Mouse (Mus musculus) cerebral cortex, adult 2 months (tissue): Measurements from ENCODE around the gene Tbata.

ENCODE experiments used
- WGBS: fragments of 180-500 bp; shearing (Covaris S2); methylation state at CpG from one replicate; pipeline ENCODE4 v1.1.7; 2018; 5-methylcytosine and 5-hydroxymethylcytosine counted together

The Tbata gene

DNA sequence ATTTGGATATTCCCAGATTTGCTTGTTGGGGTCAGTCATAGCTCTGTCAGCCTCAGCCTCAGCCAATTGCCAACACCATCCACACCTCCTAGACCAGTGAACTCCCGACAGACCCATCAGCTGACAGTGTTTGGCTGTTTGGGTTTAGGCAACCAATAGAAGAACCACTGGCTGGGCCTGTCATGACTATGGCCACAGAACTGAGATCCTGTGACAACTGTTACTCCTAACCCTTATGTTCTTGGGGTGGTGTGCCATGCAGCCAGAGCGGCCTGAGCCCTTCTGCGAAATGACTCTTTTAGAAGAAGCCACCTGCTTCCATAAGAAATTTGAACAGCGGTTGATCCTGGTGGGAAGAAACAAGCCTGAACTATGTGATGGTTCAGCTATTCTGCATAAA is 39.4 kb downstream of the Tbata start:
- 87% methylated on average over 4 of the region's 4 CpGs for WGBS

DNA sequence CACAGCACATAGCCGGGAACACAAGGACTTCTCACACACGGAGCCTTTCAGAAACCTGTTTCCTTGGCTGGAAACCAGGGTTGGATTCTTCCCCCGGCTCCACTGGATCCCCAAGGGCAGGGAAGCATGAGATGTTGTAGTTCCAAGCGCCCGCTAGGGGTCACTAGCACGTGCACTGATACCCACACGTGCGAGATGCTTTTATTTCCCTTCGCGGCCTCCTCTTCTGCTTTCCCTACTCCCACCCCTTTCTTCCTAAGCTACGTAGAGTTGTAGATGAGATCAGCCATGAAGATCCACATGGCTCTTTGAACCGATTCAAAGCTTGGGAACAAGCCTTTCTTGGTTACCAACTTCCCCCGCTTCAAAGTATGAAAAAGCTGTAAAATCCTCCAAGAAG is 40.0 kb downstream of the Tbata start:
- WGBS = 11% methylated on average over 13 of the region's 13 CpGs

DNA sequence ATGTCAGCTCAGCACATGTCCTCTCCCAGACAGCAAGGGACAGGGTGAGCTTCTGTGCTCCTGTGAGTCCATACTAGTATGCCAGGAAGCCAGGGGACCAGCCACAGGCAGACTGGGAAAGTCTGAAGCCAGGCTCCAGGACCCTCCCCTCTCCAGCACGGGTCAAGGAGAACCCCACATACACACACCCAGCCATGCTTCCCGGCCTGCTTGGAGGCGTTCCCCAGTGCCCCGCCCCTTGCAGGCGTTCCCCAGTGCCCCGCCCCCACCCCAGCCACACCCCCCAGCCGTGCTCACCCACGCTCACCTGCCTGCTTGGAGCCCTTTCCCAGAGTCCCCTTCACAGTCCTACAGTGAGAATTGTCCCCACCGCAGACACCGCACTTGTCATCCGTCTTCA is 41.1 kb downstream of the Tbata start:
- 24% methylated on average over 11 of the region's 11 CpGs for WGBS

DNA sequence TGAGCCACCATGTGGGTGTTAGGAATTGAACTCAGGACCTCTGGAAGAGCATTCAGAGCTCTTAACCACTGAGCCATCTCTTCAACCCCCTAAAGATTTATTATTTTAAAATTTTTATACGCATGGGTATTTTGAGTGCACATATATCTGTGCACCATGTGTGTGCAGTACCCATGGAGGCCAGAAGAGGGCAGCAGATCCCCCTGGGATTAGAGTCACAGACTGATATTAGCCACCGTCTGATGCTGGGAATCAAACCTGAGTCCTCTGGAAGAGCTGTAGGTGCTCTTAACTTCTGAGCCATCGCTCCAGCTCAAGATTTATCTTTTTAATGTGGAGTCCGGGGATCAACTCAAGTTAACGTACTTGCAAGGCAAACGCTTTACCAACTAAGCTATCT is 43.9 kb downstream of the Tbata start:
- 95% methylated on average over 6 of the region's 6 CpGs for WGBS

DNA sequence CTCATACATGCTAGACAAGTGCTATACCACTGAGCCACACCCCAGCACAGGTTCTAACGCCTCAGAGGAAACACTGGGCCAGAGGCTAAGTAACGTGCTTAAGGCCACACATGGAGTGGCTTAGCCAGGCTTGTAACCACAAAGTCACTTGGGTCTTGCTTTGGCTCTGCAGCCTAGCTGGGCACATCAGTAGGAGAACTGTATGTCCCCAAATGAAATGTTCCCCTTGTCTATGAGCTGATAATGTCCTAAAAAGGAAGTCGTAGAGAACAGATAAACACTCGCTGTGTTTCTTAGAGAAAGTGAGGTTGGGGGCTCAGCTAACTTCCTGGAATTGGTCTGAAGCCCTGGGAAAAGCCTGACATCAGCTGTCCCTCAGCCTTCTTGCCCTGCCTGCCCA is 44.4 kb downstream of the Tbata start:
- WGBS = 83% methylated on average over 4 of the region's 4 CpGs

DNA sequence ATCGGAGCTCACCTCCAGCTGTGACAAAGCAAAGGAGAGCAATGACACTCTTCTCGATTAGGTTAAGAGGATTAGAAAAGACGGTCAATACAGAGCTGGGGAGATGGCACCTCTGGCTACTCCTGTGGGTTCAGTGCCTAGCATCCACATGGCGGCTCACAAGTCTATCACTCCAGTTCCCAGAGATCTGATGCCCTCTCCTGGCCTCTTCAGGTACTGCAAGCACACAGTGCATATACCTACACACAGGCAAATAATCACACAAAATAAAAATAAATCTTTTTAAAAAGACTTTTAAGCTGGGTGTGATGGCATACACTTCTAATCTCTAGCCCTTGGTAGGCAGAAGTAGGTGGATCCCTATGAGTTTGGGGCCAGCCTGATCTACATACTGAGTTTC is 47.6 kb downstream of the Tbata start:
- 97% methylated on average over 4 of the region's 4 CpGs for WGBS

DNA sequence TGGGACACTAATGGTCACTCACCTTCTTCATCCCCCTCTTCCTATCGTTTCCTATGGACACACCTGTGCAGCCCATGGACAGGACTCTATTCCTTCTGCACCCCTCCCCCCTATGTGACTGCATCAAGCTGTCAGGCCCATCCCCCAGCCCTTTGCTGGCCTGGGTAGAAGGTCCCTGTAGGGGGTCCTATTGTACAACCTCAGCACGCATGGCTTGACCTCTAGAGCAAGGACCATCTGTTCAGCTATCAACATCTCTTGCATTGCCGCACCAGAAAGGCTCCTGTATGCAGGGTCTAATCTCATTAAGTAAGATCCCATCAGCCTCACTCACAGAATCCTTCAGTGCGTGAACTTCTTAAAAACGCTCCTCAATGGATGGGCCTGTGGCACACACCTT is 53.9 kb downstream of the Tbata start:
- 87% methylated on average over 5 of the region's 5 CpGs for WGBS

DNA sequence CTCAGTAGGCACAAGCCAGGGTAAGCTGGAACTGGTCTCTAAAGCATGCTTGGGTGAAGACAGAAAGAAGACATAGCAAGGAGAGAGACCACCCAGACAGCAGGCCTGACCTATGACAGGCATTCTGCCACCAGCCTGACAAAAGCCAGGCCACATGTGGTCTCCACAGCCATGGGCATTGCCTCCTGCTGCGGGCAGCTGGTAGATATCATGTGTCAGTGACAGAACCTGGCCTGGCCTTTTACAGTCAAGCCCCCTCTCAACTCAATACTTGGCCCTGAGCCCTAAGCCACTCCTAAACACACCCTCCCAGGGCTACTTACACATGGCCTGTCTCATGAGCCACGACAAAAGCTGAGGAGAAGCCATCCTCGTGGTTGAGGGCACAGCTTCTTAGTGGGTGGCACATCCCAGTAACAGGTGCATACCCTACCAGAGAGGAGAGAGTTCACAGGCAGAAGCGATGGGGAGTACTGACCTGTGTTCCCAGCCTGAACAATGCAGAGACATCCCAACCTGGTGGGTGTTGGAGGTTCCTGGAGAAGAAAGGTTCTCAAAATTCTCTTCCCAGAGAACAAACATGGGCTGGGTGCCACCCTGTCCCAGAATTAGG is 55.1 kb downstream of the Tbata start:
- WGBS = 83% methylated on average over 4 of the region's 4 CpGs

DNA sequence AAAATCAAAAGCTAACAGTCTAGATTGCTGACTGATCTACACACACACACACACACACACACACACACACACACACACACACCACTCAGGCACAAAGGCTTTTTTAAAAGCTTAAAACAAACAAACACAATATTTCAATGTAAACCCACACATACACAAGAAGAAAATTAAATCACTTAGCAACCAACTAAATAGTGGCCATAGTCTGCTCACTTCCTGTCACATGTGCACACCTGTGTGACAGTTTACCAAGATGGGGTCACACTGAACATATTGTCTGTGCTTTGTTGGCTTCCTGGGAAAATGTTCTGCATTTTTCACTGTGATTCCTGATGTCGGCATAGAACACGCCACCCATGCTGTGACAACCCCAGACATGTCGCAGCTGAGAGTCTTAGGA is 60.0 kb downstream of the Tbata start:
- WGBS = 88% methylated on average over 3 of the region's 3 CpGs

DNA sequence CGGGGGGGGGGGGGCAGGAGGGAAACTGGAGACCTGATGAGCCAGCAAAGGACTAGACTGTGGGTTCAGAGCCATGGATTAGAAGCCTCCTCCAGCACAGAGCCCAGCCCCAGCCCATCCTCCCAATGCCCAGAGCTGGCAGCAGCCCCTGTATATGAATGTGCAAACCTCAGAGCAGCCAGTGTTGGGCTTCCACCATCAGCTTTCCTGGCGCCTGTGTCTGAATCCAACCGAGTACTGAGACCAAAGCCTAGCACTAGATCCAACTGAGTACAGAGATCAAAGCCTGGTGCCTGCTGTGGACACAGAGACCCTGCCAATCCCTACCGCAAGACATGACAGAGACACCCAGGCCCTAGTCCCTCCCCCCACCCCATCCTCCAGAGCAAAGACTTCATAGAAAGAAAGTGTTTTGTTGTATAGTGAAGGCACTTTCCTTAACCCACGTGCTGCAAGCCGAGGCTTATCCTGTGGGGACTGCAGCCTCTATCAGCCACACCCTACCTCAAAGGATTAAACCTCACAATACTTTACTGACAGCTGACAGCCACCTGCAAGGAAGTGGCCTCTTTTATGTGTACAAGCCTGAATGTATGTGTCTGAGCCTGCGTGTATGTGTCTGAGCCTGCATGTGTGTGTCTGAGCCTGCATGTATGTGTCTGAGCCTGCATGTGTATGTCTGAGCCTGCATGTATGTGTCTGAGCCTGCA is 61.3 kb downstream of the Tbata start:
- WGBS = 62% methylated on average over 7 of the region's 7 CpGs

DNA sequence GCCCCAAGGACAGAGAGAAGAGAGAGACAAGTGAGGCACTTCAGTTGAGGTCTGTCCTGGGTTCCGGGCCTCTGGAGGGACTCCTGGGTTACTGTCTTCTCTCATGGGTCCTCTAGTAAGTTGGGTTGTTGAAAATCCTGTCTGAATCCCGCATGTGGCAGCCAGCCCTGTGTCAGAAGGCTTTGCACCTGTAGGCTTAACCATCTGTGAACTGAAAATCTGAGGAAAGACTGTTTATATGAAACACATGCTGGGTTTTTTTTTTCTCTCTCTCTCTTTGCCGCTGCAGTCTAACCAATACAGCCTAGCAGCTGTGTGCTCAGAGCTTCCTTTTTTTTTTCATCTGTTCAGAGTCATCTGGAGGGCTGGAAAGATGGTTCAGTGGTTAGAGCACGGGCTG is 62.6 kb downstream of the Tbata start:
- WGBS = 74% methylated on average over 4 of the region's 4 CpGs

DNA sequence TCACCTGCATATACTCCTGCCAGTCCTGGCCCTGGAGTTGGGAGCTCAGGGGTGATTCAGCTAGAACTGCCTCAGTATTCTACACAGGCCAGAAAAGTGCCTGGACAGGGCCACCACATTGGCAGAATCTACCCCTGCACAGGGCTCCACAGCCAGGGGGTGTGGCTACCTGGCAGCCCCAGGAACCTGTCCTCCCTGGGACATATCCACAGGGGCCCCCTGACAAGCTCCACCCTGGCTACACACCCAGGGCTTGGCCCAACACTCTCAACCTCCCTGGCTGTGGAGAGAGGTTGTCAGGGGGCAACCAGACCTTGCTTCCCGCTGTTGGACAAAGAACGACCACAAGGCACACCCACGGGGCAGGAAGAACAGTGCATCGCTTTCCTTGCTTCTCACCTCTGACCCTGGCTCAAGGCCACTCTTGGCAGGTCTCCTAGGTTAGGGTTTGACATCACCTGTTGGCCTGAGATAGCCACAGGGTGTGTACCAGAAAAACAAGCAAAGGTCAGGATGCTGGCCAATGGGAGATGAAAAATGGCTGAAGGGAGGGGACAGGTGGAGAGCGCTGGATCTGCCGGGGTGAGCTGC is 64.0 kb downstream of the Tbata start:
- WGBS = 88% methylated on average over 6 of the region's 6 CpGs

DNA sequence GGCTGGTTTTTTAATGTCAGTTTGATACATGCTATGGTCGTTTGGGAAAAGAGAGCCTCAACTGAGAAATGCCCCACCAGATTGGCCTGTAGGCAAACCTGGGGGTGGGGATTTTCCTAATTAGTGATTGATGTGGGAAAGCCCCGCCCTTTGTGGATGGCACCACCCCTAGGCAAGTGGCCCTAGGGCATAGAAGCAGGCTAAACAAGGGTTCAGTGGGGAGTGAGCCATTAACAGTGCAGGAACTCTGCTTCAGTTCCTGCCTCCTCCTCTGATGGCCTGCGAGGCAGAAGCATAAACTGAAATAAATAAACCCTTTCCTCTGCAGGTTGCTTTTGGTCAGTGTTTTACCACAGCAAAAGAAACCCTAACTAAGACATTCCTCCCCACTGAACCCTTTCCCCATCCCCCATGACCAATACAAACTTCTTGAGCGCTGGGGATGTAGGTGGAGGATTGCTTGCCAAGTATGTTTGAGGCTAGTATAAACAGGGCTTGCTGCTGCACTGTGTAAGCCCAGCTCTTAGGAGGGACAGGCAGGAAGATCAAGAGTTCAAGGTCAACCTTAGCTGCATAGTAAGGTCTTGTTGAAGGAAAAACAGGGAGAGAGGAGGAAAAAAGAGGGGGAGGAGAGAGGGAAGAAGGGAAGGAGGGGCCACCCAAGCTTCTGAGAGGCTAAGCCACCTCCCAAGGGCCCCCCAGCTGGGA is 65.1 kb downstream of the Tbata start:
- 65% methylated on average over 4 of the region's 4 CpGs for WGBS

DNA sequence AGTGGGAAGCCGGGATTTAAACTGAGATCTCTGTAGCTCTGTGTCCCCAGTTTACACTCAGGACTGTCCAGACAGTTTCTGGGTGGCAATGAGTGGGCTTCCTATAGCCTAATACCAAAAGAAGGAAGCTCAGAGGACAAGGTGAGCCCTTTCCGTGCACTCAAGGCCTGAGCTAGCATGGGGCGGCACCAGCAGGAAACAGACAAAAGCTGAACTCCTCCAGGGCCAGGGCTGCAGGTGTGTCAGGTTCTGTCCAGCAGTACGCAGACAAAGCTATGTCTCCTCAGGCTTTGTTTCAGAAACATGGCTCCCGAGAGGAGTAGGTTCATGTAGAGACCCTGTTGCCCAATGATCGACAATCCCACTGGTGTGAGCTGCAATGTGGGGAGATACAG is 65.6 kb downstream of the Tbata start:
- 90% methylated on average over 6 of the region's 6 CpGs for WGBS
